12 mouse cellular contexts compared by ENCODE assay signal in the genomic region with DNA sequence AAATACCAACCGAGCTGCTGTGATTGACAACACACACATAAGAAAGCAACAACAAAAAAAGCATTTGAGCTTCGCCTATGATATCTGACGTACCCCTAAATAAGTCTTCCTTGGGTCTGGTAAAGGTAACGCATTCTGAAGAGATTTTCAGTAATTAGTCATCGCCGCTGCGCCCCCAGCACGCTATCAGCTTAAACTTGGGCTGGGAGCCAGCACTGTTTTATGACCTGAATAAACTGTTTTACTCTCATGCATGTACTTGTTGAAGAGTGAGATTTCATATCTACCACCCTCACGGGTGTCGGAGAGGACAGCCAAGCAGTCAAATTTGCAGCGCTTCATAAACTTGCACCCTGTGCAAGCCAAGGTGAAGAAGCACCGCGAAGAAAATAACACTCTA. TPM values are rescaled to one million over a fixed set of nuclear protein-coding genes. Genes with fewer than 3 reads are reported as not detected.
A peak's percentile ranks its signal among the peaks of the same experiment; 100 is the strongest.
DNase-seq lines count a peak whose midpoint lies in the region; ATAC-seq and TF ChIP-seq lines count a peak whose summit lies in the region.
"Had no signal": no experiment of that assay in that cellular context is flagged by ENCODE, and none has a peak within 500 bp of the region (broad histone marks: within the 10 kb centered on the region; RNA-seq: fewer than 3 reads in every experiment).

No protein-coding gene starts in this region.

- H3K9ac ChIP-seq in heart, adult 2 months (ENCODE audit: low read depth, low read length) = peak overlapping the region; percentile 32; the same call in 1 of the 2 replicates
- no peak overlapping the region for H3K9ac ChIP-seq in limb, embryonic 12.5 days (replicated peaks)
- H3K9ac ChIP-seq in heart, embryonic 16.5 days (ENCODE audit: low read length) = peak overlapping the region; percentile 63
- H3K9ac ChIP-seq: hindbrain, embryonic 15.5 days had no signal

- peak overlapping the region; percentile 23 for H3K4me2 ChIP-seq in limb, embryonic 12.5 days
- H3K4me2 ChIP-seq in heart, embryonic 16.5 days (ENCODE audit: low read depth, low read length) = peak overlapping the region; percentile 57
- H3K4me2 ChIP-seq: hindbrain, embryonic 15.5 days had no signal

- intact Hi-C loops in heart, adult 2 months (cut with DNase I) = no loop called here
- intact Hi-C loops in heart, postnatal 25 days (cut with DNase I) = no loop called here

- 34% methylated on average over 13 of the region's 13 CpGs for WGBS in heart, adult 2 months
- WGBS in limb, embryonic 12.5 days = 70% methylated on average over 13 of the region's 13 CpGs
- WGBS in limb, embryonic 10.5 days = 87% methylated on average over 13 of the region's 13 CpGs
- WGBS in heart, embryonic 16.5 days = 26% methylated on average over 13 of the region's 13 CpGs
- WGBS in small intestine, adult 2 months = 20% methylated on average over 13 of the region's 13 CpGs

- no peak for TF ChIP-seq CTCF in heart, adult 2 months (IDR thresholded peaks at IDR 0.05)
- TF ChIP-seq CTCF in small intestine, adult 2 months (IDR thresholded peaks at IDR 0.05; ENCODE audit: extremely low read depth, insufficient read length, insufficient replicate concordance, low read depth, low read length) = no peak

- no peaks in the 10 kb centered on the region for H3K27me3 ChIP-seq in heart, adult 2 months (ENCODE audit: control insufficient read depth, insufficient read depth, low read length)
- H3K27me3 ChIP-seq in limb, embryonic 12.5 days = no peaks in the 10 kb centered on the region
- no peaks in the 10 kb centered on the region for H3K27me3 ChIP-seq in limb, embryonic 10.5 days (ENCODE audit: low read depth, poor library complexity, severe bottlenecking)
- H3K27me3 ChIP-seq in heart, embryonic 16.5 days (ENCODE audit: control insufficient read depth, insufficient read depth, low read length) = no peaks in the 10 kb centered on the region
- H3K27me3 ChIP-seq in small intestine, adult 2 months (ENCODE audit: control insufficient read depth, insufficient read depth, low read length) = no peaks in the 10 kb centered on the region
- H3K27me3 ChIP-seq: hindbrain, embryonic 15.5 days had no signal

- peaks cover 18% of the 10 kb centered on the region for H3K4me1 ChIP-seq in heart, adult 2 months (ENCODE audit: control insufficient read depth, insufficient read depth, low read length)
- peaks cover 44% of the 10 kb centered on the region for H3K4me1 ChIP-seq in limb, embryonic 12.5 days (replicated peaks)
- peaks cover 18% of the 10 kb centered on the region for H3K4me1 ChIP-seq in limb, embryonic 10.5 days
- peaks cover 69% of the 10 kb centered on the region for H3K4me1 ChIP-seq in heart, embryonic 16.5 days (ENCODE audit: control insufficient read depth, insufficient read depth, low read length)
- H3K4me1 ChIP-seq in small intestine, adult 2 months (ENCODE audit: control insufficient read depth, insufficient read depth, insufficient read length, low read length) = peaks cover 23% of the 10 kb centered on the region

- no peak for TF ChIP-seq EP300 in heart, adult 2 months (IDR thresholded peaks at IDR 0.05; ENCODE audit: insufficient read depth, low read depth, low read length)

- H3K4me3 ChIP-seq in heart, adult 2 months = peak overlapping the region; percentile 1; the same call in 1 of the 2 replicates
- H3K4me3 ChIP-seq in limb, embryonic 12.5 days (replicated peaks) = no peak overlapping the region
- H3K4me3 ChIP-seq in limb, embryonic 10.5 days = no peak overlapping the region
- peak overlapping the region; percentile 11 for H3K4me3 ChIP-seq in heart, embryonic 16.5 days (ENCODE audit: low read length)
- H3K4me3 ChIP-seq in small intestine, adult 2 months (ENCODE audit: low read depth, low read length) = no peak overlapping the region
- H3K4me3 ChIP-seq: hindbrain, embryonic 15.5 days had no signal

- H3K79me2 ChIP-seq in heart, adult 2 months (replicated peaks; ENCODE audit: control insufficient read depth, insufficient read depth, low read length) = no peaks in the 10 kb centered on the region; the same call in none of the 2 replicates

- peaks cover 9% of the 10 kb centered on the region for H3K36me3 ChIP-seq in heart, adult 2 months (ENCODE audit: control insufficient read depth, insufficient read depth, low read length)
- H3K36me3 ChIP-seq in limb, embryonic 12.5 days = 0 out of 2 replicates have a peak, but pooled peaks cover 1% of the 10 kb centered on the region
- H3K36me3 ChIP-seq in limb, embryonic 10.5 days = no peaks in the 10 kb centered on the region
- no peaks in the 10 kb centered on the region for H3K36me3 ChIP-seq in heart, embryonic 16.5 days (ENCODE audit: control insufficient read depth, insufficient read depth)
- H3K36me3 ChIP-seq in small intestine, adult 2 months (ENCODE audit: control insufficient read depth, insufficient read depth, low read length) = no peaks in the 10 kb centered on the region
- H3K36me3 ChIP-seq: hindbrain, embryonic 15.5 days had no signal

- TF ChIP-seq POLR2A in heart, adult 2 months (IDR thresholded peaks at IDR 0.05; ENCODE audit: insufficient read depth, low read depth, low read length) = no peak
- no peak for TF ChIP-seq POLR2A in small intestine, adult 2 months (IDR thresholded peaks at IDR 0.05; ENCODE audit: low read depth, low read length)

- no peak for ATAC-seq in limb, embryonic 12.5 days (ENCODE audit: insufficient number of reproducible peaks, insufficient read depth, low FRiP score, low TSS enrichment, low read depth)
- peak; percentile 28 for ATAC-seq in heart, embryonic 16.5 days (replicated peaks; ENCODE audit: extremely low read depth, insufficient read depth, low FRiP score)

- no peak for DNase-seq in heart, adult 2 months
- DNase-seq in heart, postnatal 25 days (ENCODE audit: low spot score) = no peak
- no peak for DNase-seq in limb, embryonic 10.5 days (ENCODE audit: low spot score)
- no peak for DNase-seq in retina, postnatal 1 day
- no peak for DNase-seq in testis, postnatal 10 days (ENCODE audit: low spot score)
- DNase-seq: adrenal gland, postnatal 25 days; cerebellum, adult 9-11 months had no signal

- peak overlapping the region; percentile 57 for H3K27ac ChIP-seq in heart, adult 2 months
- H3K27ac ChIP-seq in limb, embryonic 12.5 days = peak overlapping the region; percentile 56; the same call in 1 of the 2 replicates
- no peak overlapping the region for H3K27ac ChIP-seq in limb, embryonic 10.5 days
- peak overlapping the region; percentile 86 for H3K27ac ChIP-seq in heart, embryonic 16.5 days (ENCODE audit: low read length)
- H3K27ac ChIP-seq in small intestine, adult 2 months (ENCODE audit: insufficient read depth, low read depth, low read length) = peak overlapping the region; percentile 33; the same call in 1 of the 2 replicates
- H3K27ac ChIP-seq: hindbrain, embryonic 15.5 days had no signal

- H3K9me3 ChIP-seq in limb, embryonic 12.5 days = no peaks in the 10 kb centered on the region
- no peaks in the 10 kb centered on the region for H3K9me3 ChIP-seq in limb, embryonic 10.5 days (replicated peaks)
- H3K9me3 ChIP-seq in heart, embryonic 16.5 days (replicated peaks; ENCODE audit: control insufficient read depth, low read length) = no peaks in the 10 kb centered on the region
- H3K9me3 ChIP-seq: hindbrain, embryonic 15.5 days had no signal

RNA-seq across cellular contexts. Expression of gene Gab1, which starts 26.7 kb away (rescaled TPM):
- total RNA-seq in heart, adult 2 months (2021) = 10 to 100 TPM; 38.3 to 40.2 TPM
- 32.6 and 55.3 TPM in 2 replicates for polyA plus RNA-seq in heart, adult 2 months (2012; rRNA removed)
- 10 to 100 TPM; 34.1 to 38.8 TPM for total RNA-seq in heart, postnatal 25 days (2021)
- polyA plus RNA-seq in limb, embryonic 12.5 days (2016; fragmentation: Nextera tagmentation; extraction: Ambion mirVana) = 20.4 and 24.4 TPM in 2 replicates
- 10.6 and 14.2 TPM in 2 replicates for polyA plus RNA-seq in limb, embryonic 10.5 days (2016; fragmentation: Nextera tagmentation; extraction: Ambion mirVana)
- polyA plus RNA-seq in heart, embryonic 16.5 days (2015; fragmentation: Nextera tagmentation; extraction: Ambion mirVana) = 30.4 and 32.3 TPM in 2 replicates
- 6.1 and 13.6 TPM in 2 replicates for polyA plus RNA-seq in small intestine, adult 2 months (2012; rRNA removed)
- total RNA-seq: monocyte, adult 5-6 weeks had no signal

Comparison
In these comparisons a context has a peak if more than half of its experiments do, and no peak if none do; other contexts are left out.
1. H3K4me3 ChIP-seq: peak in heart, adult 2 months (single experiment) and heart, embryonic 16.5 days (single experiment); none in limb, embryonic 12.5 days (single experiment), limb, embryonic 10.5 days (single experiment) and small intestine, adult 2 months (single experiment).